Mouse (Mus musculus): ENCODE measurements around the gene Upk2.

Gene Upk2

DNA sequence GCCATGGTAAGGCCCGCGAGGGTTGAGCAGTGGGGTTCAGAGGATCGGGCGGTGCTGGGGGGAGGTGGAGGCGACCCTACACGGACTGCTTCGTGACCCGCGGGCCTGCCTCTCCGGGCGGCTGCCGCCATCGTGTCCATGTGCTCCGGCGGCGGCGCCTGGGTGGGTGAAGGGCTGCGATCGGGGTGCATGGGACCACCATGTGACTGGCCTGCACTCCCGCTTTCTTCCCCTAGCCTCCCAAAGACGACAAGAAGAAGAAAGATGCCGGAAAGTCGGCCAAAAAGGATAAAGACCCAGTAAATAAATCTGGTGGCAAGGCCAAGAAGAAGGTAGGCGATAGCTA is 47.1 kb downstream of the Upk2 start:
- no peak for DNase-seq (ENCODE audit: low read depth)

GRCm38 (mm10) chr9:44406906-44407751 is 47.6 kb downstream of the Upk2 start, which contains the start of the genes Rps25 and Trappc4:
Rps25 (plus strand) TSS chr9:44407139.
Trappc4 (minus strand) TSS chr9:44407600.
- peak; percentile 89 for DNase-seq (ENCODE audit: low read depth)

- no peak for DNase-seq (ENCODE audit: low read depth)
These were observed 49.8 kb downstream of the Upk2 start for GRCm38 (mm10) chr9:44405011-44405410.
